Mouse (Mus musculus) c-Kit-positive CD71-positive TER-119-negative erythroid progenitor cells, embryonic 14.5 days (primary cell): ENCODE results near the gene Shq1.

Experiments used
- DNase-seq: peaks from one replicate; pipeline ENCODE4 v3.0.0-alpha.2; 2013; ENCODE audit warnings: low read depth

Gene Shq1

DNA sequence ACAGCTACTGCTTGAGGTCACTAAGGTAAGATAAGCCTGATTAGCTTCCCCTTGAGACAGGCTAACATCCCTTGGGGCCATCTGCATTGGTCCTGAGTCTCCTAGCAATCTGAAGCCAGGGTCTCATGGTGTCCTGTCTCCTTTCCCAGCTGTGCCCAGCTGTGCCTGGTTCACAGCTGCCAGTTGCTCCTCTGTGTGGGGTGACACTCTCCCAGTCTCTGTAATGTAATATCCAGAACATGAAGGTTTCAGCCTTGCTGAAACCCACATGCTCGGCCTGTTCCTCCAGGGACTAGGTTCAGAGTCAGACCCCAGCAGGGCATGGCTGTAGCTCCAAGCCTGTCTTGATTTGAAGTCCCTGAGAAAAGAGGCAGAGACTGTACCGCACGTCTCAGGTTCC, 141.3 kb downstream of the Shq1 start:
- no peak for DNase-seq

- DNase-seq, result no peak
Measured at GRCm38 (mm10) chr6:100528556-100528955, 142.4 kb downstream of the Shq1 start.

- DNase-seq, result no peak
Measured at GRCm38 (mm10) chr6:100527972-100528371, 143.0 kb downstream of the Shq1 start.

DNA sequence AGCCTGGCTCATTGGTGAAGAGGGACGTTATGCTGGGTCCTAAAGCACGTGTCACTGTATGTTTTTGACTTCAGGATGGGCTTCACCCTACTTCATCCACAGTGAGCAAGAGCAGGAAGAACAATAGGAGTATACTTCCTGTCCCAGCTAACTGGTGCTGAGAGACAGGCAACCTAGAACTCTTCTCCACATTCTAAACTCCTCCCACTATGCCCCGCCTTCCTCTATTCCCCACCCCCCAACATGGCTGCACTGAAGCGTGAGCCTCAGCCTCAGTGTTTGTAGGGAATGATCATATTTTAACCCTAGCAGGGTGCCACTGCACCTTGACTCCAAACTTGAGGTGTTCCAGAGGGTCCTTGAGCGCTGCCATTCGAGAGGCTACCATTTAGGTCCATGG, 143.8 kb downstream of the Shq1 start:
- no peak for DNase-seq

GRCm38 (mm10) chr6:100526066-100526465, 144.9 kb downstream of the Shq1 start:
- no peak for DNase-seq

DNA sequence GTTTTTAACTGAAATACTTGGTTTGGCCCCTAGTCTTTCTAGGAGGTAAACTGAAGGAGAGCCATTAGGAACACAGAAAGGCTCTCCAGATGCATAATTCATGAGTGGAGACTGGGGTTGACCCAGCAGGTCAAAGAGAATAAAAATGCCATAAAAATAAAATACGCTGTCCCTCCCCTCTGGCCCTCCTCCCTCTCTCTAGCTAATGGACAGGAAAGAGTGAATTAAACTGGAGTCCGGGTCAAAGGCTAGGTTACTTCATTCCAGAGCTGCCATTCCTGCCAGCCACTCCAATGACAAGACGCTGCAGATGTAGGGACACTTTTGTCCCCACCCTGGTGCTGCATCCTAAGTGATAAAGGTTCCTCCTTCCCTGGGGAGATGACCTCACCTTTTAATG, 145.5 kb downstream of the Shq1 start:
- DNase-seq, result no peak

DNA sequence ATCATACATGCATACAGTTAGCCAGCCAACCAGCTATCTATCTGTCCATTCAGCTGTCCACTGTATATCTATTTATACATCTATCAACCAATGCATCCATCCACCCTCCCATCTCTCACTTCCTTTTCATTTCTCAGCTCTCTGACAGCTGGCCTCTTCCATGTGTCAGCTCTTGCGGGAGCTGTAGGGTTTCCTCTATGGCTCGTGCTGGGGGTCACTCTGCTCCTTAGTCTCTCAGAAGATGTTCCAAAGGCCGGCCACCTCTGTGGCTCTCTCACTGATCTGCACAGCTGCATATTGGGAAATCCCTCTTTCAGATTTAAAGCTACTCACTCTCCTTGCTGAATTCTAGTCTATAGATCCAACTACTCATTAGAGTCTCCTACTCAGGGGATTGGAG, 148.5 kb downstream of the Shq1 start:
- DNase-seq, result no peak

DNA sequence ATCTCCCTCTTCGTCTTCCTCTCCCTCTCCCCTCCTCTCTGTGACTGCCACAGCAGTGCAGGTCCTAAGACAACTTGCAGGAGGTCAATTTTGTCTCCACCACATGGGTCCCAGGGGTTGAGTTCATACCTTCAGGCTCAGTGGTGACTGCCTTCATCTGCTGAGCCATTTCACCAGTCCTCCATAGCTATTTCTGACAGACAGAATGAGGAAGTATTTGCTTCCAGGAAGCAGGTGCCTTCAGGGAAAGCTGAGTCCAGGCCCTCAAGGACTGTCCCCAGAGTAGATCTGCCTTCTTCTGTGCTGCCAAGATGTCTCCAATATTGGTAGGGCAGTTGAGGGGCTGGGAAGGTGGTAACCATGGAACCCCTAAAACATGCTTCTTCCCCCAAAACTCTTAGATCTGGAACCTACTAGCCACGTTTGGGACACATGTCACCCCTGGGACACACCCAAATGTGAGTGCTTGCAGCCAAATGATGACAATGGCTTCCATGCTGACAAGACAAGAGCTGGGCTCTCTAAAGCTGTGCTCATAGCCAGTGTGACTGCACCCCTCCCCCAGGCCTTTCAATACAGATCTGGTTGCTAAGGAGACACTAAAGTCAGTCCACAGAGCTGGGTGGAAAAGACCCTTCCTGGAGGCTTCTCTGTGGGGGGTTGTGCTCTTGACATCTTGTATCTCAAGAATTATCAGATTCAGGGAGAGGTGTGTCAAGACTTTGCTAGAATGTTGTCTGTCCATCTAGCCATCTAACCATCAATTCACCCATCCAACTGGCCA, 149.2 kb downstream of the Shq1 start:
- no peak for DNase-seq

GRCm38 (mm10) chr6:100520558-100521099, 150.3 kb downstream of the Shq1 start:
- DNase-seq, result no peak

DNA sequence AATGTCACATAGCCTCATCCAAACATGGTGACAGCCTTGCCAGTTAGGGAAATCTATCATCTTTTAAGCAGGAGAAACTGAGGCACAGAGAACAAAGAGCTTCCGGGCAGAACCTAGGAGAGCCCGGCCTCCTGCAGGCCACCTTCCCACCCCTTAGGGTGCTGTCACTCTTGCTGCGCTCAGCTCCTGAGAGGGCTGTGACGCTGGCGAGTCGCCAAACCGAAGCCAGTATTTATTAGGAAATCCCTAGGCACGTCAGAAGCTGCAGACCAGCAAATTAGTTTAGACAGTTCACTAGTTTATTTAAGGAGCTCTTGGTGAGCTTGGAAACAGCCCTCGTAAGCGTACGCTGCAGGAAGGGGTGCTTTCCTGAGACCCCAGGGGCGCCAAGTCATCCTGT, 151.1 kb downstream of the Shq1 start:
- DNase-seq, result no peak
